Comparison of ENCODE assay signal across 28 mouse cellular contexts in genomic region chr19:32393092-32393745, GRCm38 (mm10).
"Had no signal": no experiment of that assay in that cellular context is flagged by ENCODE, and none has a peak within 500 bp of the region (broad histone marks: within the 10 kb centered on the region; RNA-seq: fewer than 3 reads in every experiment).

No protein-coding gene starts in this region.

- H3K4me3 ChIP-seq: gastrocnemius, adult 2 months; heart, adult 2 months; heart, embryonic 12.5 days; hindbrain, embryonic 10.5 days; hindbrain, embryonic 12.5 days; kidney, embryonic 15.5 days; layer of hippocampus, adult 2 months; left cerebral cortex, adult 2 months; limb, embryonic 13.5 days; liver, embryonic 13.5 days; liver, embryonic 15.5 days had no signal

- H3K4me2 ChIP-seq: heart, embryonic 12.5 days; hindbrain, embryonic 12.5 days; hindbrain, embryonic 14.5 days; kidney, embryonic 15.5 days; limb, embryonic 13.5 days; liver, embryonic 11.5 days; liver, embryonic 13.5 days; liver, embryonic 15.5 days had no signal

- H3K9me3 ChIP-seq: heart, embryonic 12.5 days; hindbrain, embryonic 10.5 days; hindbrain, embryonic 12.5 days; kidney, embryonic 15.5 days; limb, embryonic 13.5 days; liver, embryonic 13.5 days; liver, embryonic 15.5 days had no signal

- H3K27me3 ChIP-seq: heart, embryonic 12.5 days; hindbrain, embryonic 12.5 days; kidney, embryonic 15.5 days; limb, embryonic 13.5 days had no signal

- DNase-seq: forebrain, postnatal 0 days; gastrocnemius, adult 2 months; gastrocnemius, postnatal 10 days; gastrocnemius, postnatal 25 days; heart, adult 2 months; heart, postnatal 10 days; heart, postnatal 36 days; kidney, adult 18-20 months; kidney, adult 8-10 months; kidney, postnatal 10 days; kidney, postnatal 25 days; kidney, postnatal 4 days; liver; liver, embryonic 13.5 days; liver, postnatal 0 days had no signal

- H3K9ac ChIP-seq: forebrain, postnatal 0 days; heart, embryonic 12.5 days; hindbrain, embryonic 12.5 days; hindbrain, embryonic 14.5 days; kidney, embryonic 15.5 days; limb, embryonic 13.5 days; liver, embryonic 13.5 days; liver, embryonic 15.5 days; liver, postnatal 0 days had no signal

- H3K36me3 ChIP-seq: hindbrain, embryonic 12.5 days; liver, embryonic 13.5 days; liver, embryonic 15.5 days had no signal

- ATAC-seq: forebrain, postnatal 0 days; hindbrain, embryonic 16.5 days; inflammation-experienced regulatory T-cells, adult 6 months; intestine, postnatal 0 days; liver, postnatal 0 days had no signal

- H3K27ac ChIP-seq: gastrocnemius, adult 2 months; heart, adult 2 months; hindbrain, embryonic 10.5 days; hindbrain, embryonic 12.5 days; hindbrain, embryonic 14.5 days; kidney, embryonic 15.5 days; layer of hippocampus, adult 2 months; left cerebral cortex, adult 2 months; limb, embryonic 13.5 days; liver, embryonic 13.5 days; liver, embryonic 15.5 days had no signal
